Mouse (Mus musculus): ENCODE results near the gene Il16. TPM values are rescaled to one million over a fixed set of nuclear protein-coding genes. Genes with fewer than 3 reads are reported as not detected.

The Il16 gene
- polyA plus RNA-seq, 1 experiment, result 0.11 TPM

DNA sequence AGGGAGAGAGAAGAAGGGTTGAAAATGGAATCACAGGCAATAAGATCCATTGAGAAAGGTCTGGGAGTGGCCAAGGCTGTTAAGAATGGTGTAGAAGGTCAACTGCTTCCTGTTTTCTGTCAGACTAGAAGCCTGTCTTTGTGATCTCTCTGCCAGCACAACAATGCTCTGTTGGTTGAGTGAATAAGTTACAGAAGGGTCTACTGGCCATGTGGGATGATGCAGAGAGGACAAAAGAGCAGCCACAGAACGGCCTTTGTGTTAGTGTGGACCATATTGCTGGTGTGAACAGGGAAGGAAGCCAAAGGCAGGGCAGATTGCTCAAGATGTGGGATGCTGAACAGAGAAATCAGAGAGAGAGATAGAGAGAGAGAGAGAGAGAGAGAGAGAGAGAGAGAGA lies 86.8 kb downstream of the Il16 start:
- Histone ChIP-seq H3K4me3 (no peak overlapping the region), H3K4me2 (ENCODE audit: low read depth) (no peak overlapping the region), H3K36me3 (ENCODE audit: control insufficient read depth, insufficient read depth) (no peaks in the 10 kb centered on the region), H3ac (ENCODE audit: control insufficient read depth, insufficient read length) (no peak overlapping the region), H3K27me3 (ENCODE audit: control insufficient read depth, insufficient read depth, insufficient read length) (no peaks in the 10 kb centered on the region), H3K79me2 (ENCODE audit: control insufficient read depth, insufficient read depth) (no peaks in the 10 kb centered on the region)
- TF ChIP-seq E2F4 (IDR thresholded peaks at IDR 0.05; ENCODE audit: insufficient read depth) (no peak), REST (IDR thresholded peaks at IDR 0.05; ENCODE audit: insufficient read depth, insufficient read length) (no peak), TCF3 (IDR thresholded peaks at IDR 0.05; ENCODE audit: insufficient read length, low read depth) (no peak), POLR2A (IDR thresholded peaks at IDR 0.05; ENCODE audit: insufficient read length, low read depth) (no peak), MYOG (IDR thresholded peaks at IDR 0.05; ENCODE audit: control insufficient read depth in 1 of 3, insufficient read depth in 1 of 3, insufficient read length in 2 of 3, low read depth in 2 of 3) (no peak), POLR2AphosphoS2 (IDR thresholded peaks at IDR 0.05; ENCODE audit: insufficient read length, low read depth) (no peak), MAX (IDR thresholded peaks at IDR 0.05; ENCODE audit: low read depth) (no peak), CEBPB (IDR thresholded peaks at IDR 0.05; ENCODE audit: insufficient read depth, poor library complexity, severe bottlenecking) (no peak), USF1 (IDR thresholded peaks at IDR 0.05; ENCODE audit: low read depth) (no peak), SRF (IDR thresholded peaks at IDR 0.05; ENCODE audit: control insufficient read depth, insufficient read length, low read depth) (no peak), MYOD1 (IDR thresholded peaks at IDR 0.05; ENCODE audit: control insufficient read depth in 1 of 3, insufficient read length in 2 of 3, low read depth in 2 of 3) (no peak), TCF12 (IDR thresholded peaks at IDR 0.05; ENCODE audit: insufficient read depth, poor library complexity, severe bottlenecking) (no peak)

DNA sequence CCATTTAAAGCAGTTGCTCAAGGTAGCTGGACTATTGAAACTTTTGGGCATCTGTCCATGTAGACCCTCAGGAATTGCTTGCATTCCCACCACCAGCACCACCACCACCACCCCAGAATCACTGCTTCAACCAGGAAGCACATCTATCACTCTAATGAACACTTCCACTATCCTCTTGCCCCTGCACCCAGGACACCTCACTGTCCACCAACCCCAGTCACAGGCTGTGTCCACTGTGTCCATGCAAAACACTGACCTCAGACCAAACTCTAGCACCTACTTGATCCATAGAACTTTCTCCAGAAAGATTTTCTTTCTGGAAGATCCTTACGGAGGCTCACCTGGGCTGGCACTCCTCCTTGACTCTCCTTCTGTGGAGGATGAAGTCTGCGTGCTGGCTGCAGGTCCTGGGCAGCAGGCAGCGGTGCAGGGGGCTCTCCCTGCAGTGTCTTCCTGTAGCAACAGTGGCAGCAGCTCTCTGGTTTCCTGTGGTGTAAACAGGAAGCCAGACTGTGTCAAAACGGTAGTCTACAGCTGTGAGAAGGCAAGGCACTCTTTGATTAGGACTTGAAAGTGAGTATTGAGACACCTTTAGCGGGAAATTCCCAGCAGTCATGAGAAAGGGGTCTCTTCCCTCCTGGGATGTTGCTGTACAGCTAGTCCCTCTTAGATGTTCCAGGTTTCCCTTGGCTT lies 90.4 kb downstream of the Il16 start:
- Histone ChIP-seq H3K79me2 (ENCODE audit: control insufficient read depth, insufficient read depth) (no peaks in the 10 kb centered on the region), H3K4me2 (ENCODE audit: low read depth) (no peak overlapping the region), H3K27me3 (ENCODE audit: control insufficient read depth, insufficient read depth, insufficient read length) (no peaks in the 10 kb centered on the region), H3ac (ENCODE audit: control insufficient read depth, insufficient read length) (no peak overlapping the region), H3K4me3 (no peak overlapping the region), H3K36me3 (ENCODE audit: control insufficient read depth, insufficient read depth) (no peaks in the 10 kb centered on the region)
- TF ChIP-seq E2F4 (IDR thresholded peaks at IDR 0.05; ENCODE audit: insufficient read depth) (no peak), REST (IDR thresholded peaks at IDR 0.05; ENCODE audit: insufficient read depth, insufficient read length) (no peak), TCF12 (IDR thresholded peaks at IDR 0.05; ENCODE audit: insufficient read depth, poor library complexity, severe bottlenecking) (no peak), USF1 (IDR thresholded peaks at IDR 0.05; ENCODE audit: low read depth) (no peak), POLR2AphosphoS2 (IDR thresholded peaks at IDR 0.05; ENCODE audit: insufficient read length, low read depth) (no peak), POLR2A (IDR thresholded peaks at IDR 0.05; ENCODE audit: insufficient read length, low read depth) (no peak), MAX (IDR thresholded peaks at IDR 0.05; ENCODE audit: low read depth) (no peak), SRF (IDR thresholded peaks at IDR 0.05; ENCODE audit: control insufficient read depth, insufficient read length, low read depth) (no peak), MYOG (IDR thresholded peaks at IDR 0.05; ENCODE audit: control insufficient read depth in 1 of 3, insufficient read depth in 1 of 3, insufficient read length in 2 of 3, low read depth in 2 of 3) (no peak), CEBPB (IDR thresholded peaks at IDR 0.05; ENCODE audit: insufficient read depth, poor library complexity, severe bottlenecking) (no peak), MYOD1 (IDR thresholded peaks at IDR 0.05; ENCODE audit: control insufficient read depth in 1 of 3, insufficient read length in 2 of 3, low read depth in 2 of 3) (no peak), TCF3 (IDR thresholded peaks at IDR 0.05; ENCODE audit: insufficient read length, low read depth) (no peak)

DNA sequence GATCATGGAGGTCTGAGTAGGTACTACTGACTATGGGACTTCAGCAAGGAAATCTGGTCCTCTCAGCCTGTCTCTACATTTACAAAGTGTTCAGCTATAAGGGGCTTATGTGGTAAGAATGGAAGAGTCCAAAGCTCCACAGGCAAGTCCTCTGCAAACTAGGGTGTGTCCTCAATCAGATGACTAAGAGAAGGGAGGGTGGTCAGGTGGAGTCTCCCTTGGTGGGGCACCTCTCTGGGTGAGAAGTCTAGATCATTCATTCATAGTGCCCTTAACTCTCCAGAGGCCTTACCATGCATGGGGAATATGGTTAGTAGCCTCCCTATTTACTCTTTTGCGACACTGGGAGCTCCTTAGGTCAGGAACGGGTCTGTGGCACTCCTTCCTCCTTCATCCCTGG lies 91.3 kb downstream of the Il16 start:
- no peak for TF ChIP-seq POLR2AphosphoS2 (IDR thresholded peaks at IDR 0.05; ENCODE audit: insufficient read length, low read depth)
- peak overlapping the region; percentile 19 for H3K4me2 ChIP-seq (ENCODE audit: low read depth)
- no peaks in the 10 kb centered on the region for H3K36me3 ChIP-seq (ENCODE audit: control insufficient read depth, insufficient read depth)
- no peaks in the 10 kb centered on the region for H3K79me2 ChIP-seq (ENCODE audit: control insufficient read depth, insufficient read depth)
- H3ac ChIP-seq (ENCODE audit: control insufficient read depth, insufficient read length), result no peak overlapping the region
- H3K27me3 ChIP-seq (ENCODE audit: control insufficient read depth, insufficient read depth, insufficient read length), result no peaks in the 10 kb centered on the region
- no peak overlapping the region for H3K4me3 ChIP-seq

DNA sequence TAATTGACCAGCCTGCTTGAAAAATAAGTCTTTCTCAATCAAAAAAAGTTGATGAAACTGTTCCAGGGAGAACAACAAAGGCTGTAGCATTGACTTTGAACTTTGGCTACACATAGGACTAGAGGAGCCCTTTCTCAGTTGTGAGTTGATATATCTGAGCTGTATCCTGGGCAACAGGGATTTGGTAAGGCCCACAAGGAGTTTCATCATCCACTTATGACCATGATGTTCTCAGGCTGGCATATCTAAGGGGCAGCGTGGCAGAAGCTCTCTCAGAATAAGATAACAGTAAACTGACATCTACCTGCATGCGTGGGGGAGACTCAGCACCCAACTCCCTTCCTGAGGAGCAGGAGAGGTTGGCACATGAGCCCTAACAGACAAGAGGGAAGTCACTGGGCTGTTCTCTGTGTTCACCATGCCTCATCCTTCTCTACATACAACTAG lies 91.9 kb downstream of the Il16 start:
- peak overlapping the region; percentile 26 for H3K4me2 ChIP-seq (ENCODE audit: low read depth)
- TF ChIP-seq MYOD1 (IDR thresholded peaks at IDR 0.05; ENCODE audit: control insufficient read depth in 1 of 3, insufficient read length in 2 of 3, low read depth in 2 of 3) (no peak), POLR2AphosphoS2 (IDR thresholded peaks at IDR 0.05; ENCODE audit: insufficient read length, low read depth) (no peak), CEBPB (IDR thresholded peaks at IDR 0.05; ENCODE audit: insufficient read depth, poor library complexity, severe bottlenecking) (peak; percentile 57; the same call in 1 of the 2 replicates), MAX (IDR thresholded peaks at IDR 0.05; ENCODE audit: low read depth) (no peak)
- H3K36me3 ChIP-seq (ENCODE audit: control insufficient read depth, insufficient read depth), result no peaks in the 10 kb centered on the region
- H3K79me2 ChIP-seq (ENCODE audit: control insufficient read depth, insufficient read depth), result no peaks in the 10 kb centered on the region
- no peaks in the 10 kb centered on the region for H3K27me3 ChIP-seq (ENCODE audit: control insufficient read depth, insufficient read depth, insufficient read length)
- H3ac ChIP-seq (ENCODE audit: control insufficient read depth, insufficient read length), result no peak overlapping the region
- no peak overlapping the region for H3K4me3 ChIP-seq

DNA sequence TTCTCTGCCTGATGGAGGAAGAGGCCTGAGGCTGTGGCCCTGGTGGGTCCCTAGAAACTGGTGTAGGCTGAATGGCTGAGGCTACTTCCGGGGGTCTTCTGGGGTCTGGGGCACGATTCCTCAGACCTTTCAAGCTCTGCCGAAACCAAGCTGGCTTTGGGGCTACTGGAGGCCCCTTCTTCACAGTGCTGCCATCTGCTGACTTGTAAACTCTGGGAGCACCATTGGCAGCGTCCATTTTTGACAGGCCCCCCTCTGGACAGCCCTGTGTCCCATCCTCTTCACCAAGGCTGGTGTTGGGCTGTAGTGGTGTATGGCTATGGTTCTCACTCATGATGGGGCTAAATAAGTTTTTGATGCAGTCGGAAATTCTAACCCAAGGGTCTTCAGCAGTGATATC lies 93.0 kb downstream of the Il16 start:
- no peak overlapping the region for H3K4me3 ChIP-seq
- no peaks in the 10 kb centered on the region for H3K79me2 ChIP-seq (ENCODE audit: control insufficient read depth, insufficient read depth)
- no peaks in the 10 kb centered on the region for H3K36me3 ChIP-seq (ENCODE audit: control insufficient read depth, insufficient read depth)
- H3K27me3 ChIP-seq (ENCODE audit: control insufficient read depth, insufficient read depth, insufficient read length), result no peaks in the 10 kb centered on the region
- TF ChIP-seq MYOG (IDR thresholded peaks at IDR 0.05; ENCODE audit: control insufficient read depth in 1 of 3, insufficient read depth in 1 of 3, insufficient read length in 2 of 3, low read depth in 2 of 3) (no peak), MAX (IDR thresholded peaks at IDR 0.05; ENCODE audit: low read depth) (no peak), CEBPB (IDR thresholded peaks at IDR 0.05; ENCODE audit: insufficient read depth, poor library complexity, severe bottlenecking) (no peak), SRF (IDR thresholded peaks at IDR 0.05; ENCODE audit: control insufficient read depth, insufficient read length, low read depth) (no peak), TCF12 (IDR thresholded peaks at IDR 0.05; ENCODE audit: insufficient read depth, poor library complexity, severe bottlenecking) (no peak), POLR2AphosphoS2 (IDR thresholded peaks at IDR 0.05; ENCODE audit: insufficient read length, low read depth) (no peak), REST (IDR thresholded peaks at IDR 0.05; ENCODE audit: insufficient read depth, insufficient read length) (no peak), MYOD1 (IDR thresholded peaks at IDR 0.05; ENCODE audit: control insufficient read depth in 1 of 3, insufficient read length in 2 of 3, low read depth in 2 of 3) (no peak)
- no peak overlapping the region for H3K4me2 ChIP-seq (ENCODE audit: low read depth)
- H3ac ChIP-seq (ENCODE audit: control insufficient read depth, insufficient read length), result no peak overlapping the region

Data from myocyte (in vitro differentiated cells).